Mouse (Mus musculus) testis, adult 2 months (tissue): ENCODE data around the gene Igf1r.

Source experiments
- CTCF ChIP-seq: fragments of 200-500 bp; IDR thresholded peaks from 2 replicates; pipeline ENCODE4 v1.5.1; 2012; ENCODE audit warnings: low read depth, mild to moderate bottlenecking, inconsistent platforms, low read length, moderate library complexity; ENCODE audit not compliant: control insufficient read depth, insufficient read depth, insufficient replicate concordance
- POLR2A ChIP-seq: fragments of 200-500 bp; IDR thresholded peaks from 2 replicates; pipeline ENCODE4 v1.6.1; 2012; ENCODE audit warnings: low read depth, mild to moderate bottlenecking, inconsistent platforms, low read length, moderate library complexity; ENCODE audit not compliant: control insufficient read depth

GRCm38 (mm10) chr7:68277897-68278270 is 325.3 kb downstream of the Igf1r start:
- TF ChIP-seq CTCF (no peak), POLR2A (no peak)
